Mouse (Mus musculus): ENCODE measurements around the gene Unc5cl. TPM values are rescaled to one million over a fixed set of nuclear protein-coding genes. Genes with fewer than 3 reads are reported as not detected.

Unc5cl gene
- polyA plus RNA-seq, 1 experiment from 2014 or later, result 2.6 TPM

- H3K27ac ChIP-seq, result peak overlapping the region; percentile 42; the same call in 1 of the 2 replicates
- H3K4me1 ChIP-seq, result peaks cover 57% of the 10 kb centered on the region
- ATAC-seq, result no peak
- no peak overlapping the region for H3K4me3 ChIP-seq
- no peaks in the 10 kb centered on the region for H3K9me3 ChIP-seq (replicated peaks)
- 69% methylated on average over 20 of the region's 20 CpGs for WGBS (ENCODE audit: insufficient replicate concordance)
- no peaks in the 10 kb centered on the region for H3K36me3 ChIP-seq
- no peaks in the 10 kb centered on the region for H3K27me3 ChIP-seq (replicated peaks)
- peak overlapping the region; percentile 40; the same call in 1 of the 2 replicates for H3K4me2 ChIP-seq
- H3K9ac ChIP-seq, result 0 out of 2 replicates have a peak overlapping the region, but pooled peaks have one; percentile 37
Observed at GRCm38 (mm10) chr17:48433006-48433655, 21.6 kb upstream of the Unc5cl start.

GRCm38 (mm10) chr17:48433689-48434330 is 20.9 kb upstream of the Unc5cl start:
- Histone ChIP-seq H3K27me3 (replicated peaks) (no peaks in the 10 kb centered on the region), H3K4me1 (peaks cover 52% of the 10 kb centered on the region), H3K9ac (no peak overlapping the region), H3K36me3 (no peaks in the 10 kb centered on the region), H3K27ac (no peak overlapping the region), H3K4me3 (no peak overlapping the region), H3K4me2 (no peak overlapping the region), H3K9me3 (replicated peaks) (no peaks in the 10 kb centered on the region)
- ATAC-seq, result no peak
- 54% methylated on average over 6 of the region's 6 CpGs for WGBS (ENCODE audit: insufficient replicate concordance)

GRCm38 (mm10) chr17:48434479-48434878 is 20.2 kb upstream of the Unc5cl start:
- 74% methylated on average over 5 of the region's 5 CpGs for WGBS (ENCODE audit: insufficient replicate concordance)
- H3K4me1 ChIP-seq, result peaks cover 52% of the 10 kb centered on the region

GRCm38 (mm10) chr17:48436487-48436886 is 18.2 kb upstream of the Unc5cl start:
- no peak for ATAC-seq
- Histone ChIP-seq H3K9me3 (replicated peaks) (no peaks in the 10 kb centered on the region), H3K4me2 (no peak overlapping the region), H3K36me3 (no peaks in the 10 kb centered on the region), H3K4me3 (no peak overlapping the region), H3K4me1 (peaks cover 33% of the 10 kb centered on the region), H3K27me3 (replicated peaks) (no peaks in the 10 kb centered on the region), H3K9ac (no peak overlapping the region), H3K27ac (no peak overlapping the region)
- WGBS (ENCODE audit: insufficient replicate concordance), result 83% methylated on average over 1 of the region's 1 CpGs

More at GRCm38 (mm10) chr17:48434479-48434878, 20.2 kb upstream of the Unc5cl start:
- Histone ChIP-seq H3K9me3 (replicated peaks) (no peaks in the 10 kb centered on the region), H3K4me2 (no peak overlapping the region), H3K27me3 (replicated peaks) (no peaks in the 10 kb centered on the region), H3K27ac (no peak overlapping the region), H3K36me3 (no peaks in the 10 kb centered on the region), H3K9ac (no peak overlapping the region), H3K4me3 (no peak overlapping the region)
- no peak for ATAC-seq

- Histone ChIP-seq H3K27ac (0 out of 2 replicates have a peak overlapping the region, but pooled peaks have one; percentile 24), H3K4me2 (no peak overlapping the region), H3K27me3 (replicated peaks) (no peaks in the 10 kb centered on the region), H3K9ac (peak overlapping the region; percentile 10; the same call in 1 of the 2 replicates), H3K36me3 (no peaks in the 10 kb centered on the region), H3K9me3 (replicated peaks) (no peaks in the 10 kb centered on the region), H3K4me1 (peaks cover 24% of the 10 kb centered on the region), H3K4me3 (no peak overlapping the region)
- ATAC-seq, result no peak
- 59% methylated on average over 7 of the region's 7 CpGs for WGBS (ENCODE audit: insufficient replicate concordance)
Observed at GRCm38 (mm10) chr17:48437421-48437911, 17.2 kb upstream of the Unc5cl start.

GRCm38 (mm10) chr17:48442745-48443457 is 11.8 kb upstream of the Unc5cl start:
- Histone ChIP-seq H3K4me1 (peaks cover 26% of the 10 kb centered on the region), H3K27ac (no peak overlapping the region), H3K27me3 (replicated peaks) (no peaks in the 10 kb centered on the region), H3K4me2 (no peak overlapping the region), H3K9me3 (replicated peaks) (no peaks in the 10 kb centered on the region), H3K4me3 (no peak overlapping the region), H3K9ac (no peak overlapping the region), H3K36me3 (peaks cover 10% of the 10 kb centered on the region)
- ATAC-seq, result no peak
- 73% methylated on average over 7 of the region's 7 CpGs for WGBS (ENCODE audit: insufficient replicate concordance)

- no peak overlapping the region for H3K4me2 ChIP-seq
- no peaks in the 10 kb centered on the region for H3K27me3 ChIP-seq (replicated peaks)
- H3K9me3 ChIP-seq (replicated peaks), result no peaks in the 10 kb centered on the region
- WGBS (ENCODE audit: insufficient replicate concordance), result 86% methylated on average over 16 of the region's 16 CpGs
- H3K9ac ChIP-seq, result no peak overlapping the region
- peaks cover 33% of the 10 kb centered on the region for H3K4me1 ChIP-seq
- no peak for ATAC-seq
- H3K36me3 ChIP-seq, result peaks cover 18% of the 10 kb centered on the region
- H3K4me3 ChIP-seq, result no peak overlapping the region
- no peak overlapping the region for H3K27ac ChIP-seq
Observed at GRCm38 (mm10) chr17:48443542-48444145, 11.1 kb upstream of the Unc5cl start.

GRCm38 (mm10) chr17:48447675-48448074 is 7.0 kb upstream of the Unc5cl start:
- Histone ChIP-seq H3K4me2 (peak overlapping the region; percentile 73), H3K4me1 (peaks cover 66% of the 10 kb centered on the region), H3K9me3 (replicated peaks) (no peaks in the 10 kb centered on the region), H3K27ac (peak overlapping the region; percentile 99), H3K4me3 (peak overlapping the region; percentile 67), H3K27me3 (replicated peaks) (no peaks in the 10 kb centered on the region), H3K9ac (peak overlapping the region; percentile 80), H3K36me3 (peaks cover 34% of the 10 kb centered on the region)
- peak; percentile 42; the same call in 1 of the 2 replicates for ATAC-seq
- 54% methylated on average over 8 of the region's 8 CpGs for WGBS (ENCODE audit: insufficient replicate concordance)

GRCm38 (mm10) chr17:48450666-48451352 is 3.9 kb upstream of the Unc5cl start:
- peak; percentile 88 for ATAC-seq
- WGBS (ENCODE audit: insufficient replicate concordance), result 28% methylated on average over 13 of the region's 13 CpGs
- H3K9me3 ChIP-seq (replicated peaks), result no peaks in the 10 kb centered on the region
- peaks cover 88% of the 10 kb centered on the region for H3K4me1 ChIP-seq
- H3K4me3 ChIP-seq, result peak overlapping the region; percentile 67
- H3K9ac ChIP-seq, result peak overlapping the region; percentile 80
- H3K27me3 ChIP-seq (replicated peaks), result no peaks in the 10 kb centered on the region
- H3K27ac ChIP-seq, result peak overlapping the region; percentile 99
- peaks cover 34% of the 10 kb centered on the region for H3K36me3 ChIP-seq
- peak overlapping the region; percentile 73 for H3K4me2 ChIP-seq

GRCm38 (mm10) chr17:48451353-48451675 is 3.4 kb upstream of the Unc5cl start, which contains the start of gene Tspo2:
Tspo2 (minus strand) TSS chr17:48451522.
- WGBS (ENCODE audit: insufficient replicate concordance), result 17% methylated on average over 7 of the region's 7 CpGs
- peaks cover 90% of the 10 kb centered on the region for H3K4me1 ChIP-seq

More at GRCm38 (mm10) chr17:48451353-48451675, 3.4 kb upstream of the Unc5cl start, which contains the start of gene Tspo2:
- Histone ChIP-seq H3K4me3 (peak within 1 kb of the TSS; percentile 67), H3K4me2 (peak within 1 kb of the TSS; percentile 73), H3K27ac (peak within 1 kb of the TSS; percentile 99), H3K9me3 (replicated peaks) (no peaks in the 10 kb centered on the region), H3K27me3 (replicated peaks) (no peaks in the 10 kb centered on the region), H3K9ac (peak within 1 kb of the TSS; percentile 80), H3K36me3 (peaks cover 33% of the 10 kb centered on the region)
- peak; percentile 76 for ATAC-seq

Data from liver, embryonic 12.5 days (tissue).